8 mouse cellular contexts compared by ENCODE assay signal in genomic region chr13:110280028-110280562, GRCm38 (mm10). TPM values are rescaled to one million over a fixed set of nuclear protein-coding genes. Genes with fewer than 3 reads are reported as not detected.
DNase-seq lines count a peak whose midpoint lies in the region; ATAC-seq lines count a peak whose summit lies in the region.

No protein-coding gene starts in this region.

- H3K9me3 ChIP-seq in hindbrain, embryonic 15.5 days = no peaks in the 10 kb centered on the region

- under 1% methylated on average over 24 of the region's 24 CpGs for WGBS in hindbrain, embryonic 15.5 days

- DNase-seq in WW6 (ENCODE audit: low read depth, low spot score) = peak; percentile 60
- peak; percentile 87 to 89 for DNase-seq in cerebellum, postnatal 14 days
- peak; percentile 72 to 78 for DNase-seq in frontal cortex, postnatal 14 days (ENCODE audit: low spot score in 2 of 2)
- DNase-seq in layer of hippocampus, postnatal 36 days = peak; percentile 74 to 81
- peak; percentile 71 for DNase-seq in lung, postnatal 10 days
- peak; percentile 95 for DNase-seq in retina, postnatal 1 day
- DNase-seq in thymus, postnatal 36 days = no peak

- H3K4me3 ChIP-seq in hindbrain, embryonic 15.5 days = peak overlapping the region; percentile 75

- H3K27me3 ChIP-seq in hindbrain, embryonic 15.5 days = no peaks in the 10 kb centered on the region

- peak overlapping the region; percentile 93 for H3K27ac ChIP-seq in hindbrain, embryonic 15.5 days (replicated peaks)

- H3K4me1 ChIP-seq in hindbrain, embryonic 15.5 days (replicated peaks) = peaks cover 10% of the 10 kb centered on the region; the same call in 1 of the 2 replicates

- peak overlapping the region; percentile 72 for H3K9ac ChIP-seq in hindbrain, embryonic 15.5 days

- 0 out of 2 replicates have a peak, but pooled peaks cover 4% of the 10 kb centered on the region for H3K36me3 ChIP-seq in hindbrain, embryonic 15.5 days

- peak; percentile 97 for ATAC-seq in hindbrain, embryonic 15.5 days (ENCODE audit: low FRiP score, low read depth)

- H3K4me2 ChIP-seq in hindbrain, embryonic 15.5 days = peak overlapping the region; percentile 72

RNA-seq across cellular contexts. Expression of gene Rab3c, which starts 0.7 kb away (rescaled TPM):
- 198 and 205 TPM in 2 replicates for polyA plus RNA-seq in hindbrain, embryonic 15.5 days (2015; fragmentation: Nextera tagmentation; extraction: Ambion mirVana)
- 100 to 1,000 TPM; 176 to 187 TPM for total RNA-seq in layer of hippocampus, postnatal 36 days (2021)

Comparison
In these comparisons a context has a peak if more than half of its experiments do, and no peak if none do; other contexts are left out.
1. DNase-seq: peak in WW6 (single experiment), cerebellum, postnatal 14 days (2 of 2), frontal cortex, postnatal 14 days (2 of 2), layer of hippocampus, postnatal 36 days (2 of 2), lung, postnatal 10 days (single experiment) and retina, postnatal 1 day (single experiment); none in thymus, postnatal 36 days (0 of 2).